Mouse (Mus musculus): ENCODE data around the gene Clic1. TPM values are rescaled to one million over a fixed set of nuclear protein-coding genes. Genes with fewer than 3 reads are reported as not detected.
A peak's percentile ranks its signal among the peaks of the same experiment; 100 is the strongest.

Clic1 gene
- polyA plus RNA-seq, 1 experiment: 321 TPM

GRCm38 (mm10) chr17:35052271-35052798, 2.6 kb downstream of the Clic1 start:
- Histone ChIP-seq H3K27ac (ENCODE audit: control insufficient read depth, insufficient read depth, low read length) (peak overlapping the region; percentile 86; the same call in 1 of the 2 replicates), H3K36me3 (ENCODE audit: control insufficient read depth, insufficient read depth, low read length) (peaks cover 42% of the 10 kb centered on the region), H3K4me1 (replicated peaks; ENCODE audit: control insufficient read depth, insufficient read depth, low read length) (peaks cover 32% of the 10 kb centered on the region), H3K4me3 (ENCODE audit: control insufficient read depth, insufficient read depth, low read length) (no peak overlapping the region), H3K27me3 (ENCODE audit: control insufficient read depth, insufficient read depth, low read length) (no peaks in the 10 kb centered on the region)
- 91% methylated on average over 12 of the region's 12 CpGs for WGBS
- TF ChIP-seq CTCF (IDR thresholded peaks at IDR 0.05; ENCODE audit: borderline replicate concordance, control insufficient read depth, extremely low read depth, insufficient read depth, low read length, poor library complexity) (no peak), POLR2A (IDR thresholded peaks at IDR 0.05; ENCODE audit: control insufficient read depth, extremely low read depth, insufficient read depth, low read length, poor library complexity) (no peak)
- DNase-seq: no peak

- no peak for DNase-seq
- no peak for TF ChIP-seq CTCF (IDR thresholded peaks at IDR 0.05; ENCODE audit: borderline replicate concordance, control insufficient read depth, extremely low read depth, insufficient read depth, low read length, poor library complexity)
- no peak for TF ChIP-seq POLR2A (IDR thresholded peaks at IDR 0.05; ENCODE audit: control insufficient read depth, extremely low read depth, insufficient read depth, low read length, poor library complexity)
Observed at GRCm38 (mm10) chr17:35055691-35056495, 6.1 kb downstream of the Clic1 start.

GRCm38 (mm10) chr17:35057090-35057489, 7.3 kb downstream of the Clic1 start:
- no peak overlapping the region for H3K4me3 ChIP-seq (ENCODE audit: control insufficient read depth, insufficient read depth, low read length)
- DNase-seq: no peak
- H3K36me3 ChIP-seq (ENCODE audit: control insufficient read depth, insufficient read depth, low read length): peaks cover 55% of the 10 kb centered on the region
- no peaks in the 10 kb centered on the region for H3K27me3 ChIP-seq (ENCODE audit: control insufficient read depth, insufficient read depth, low read length)
- 29% methylated on average over 3 of the region's 3 CpGs for WGBS
- no peak overlapping the region for H3K27ac ChIP-seq (ENCODE audit: control insufficient read depth, insufficient read depth, low read length)
- TF ChIP-seq CTCF (IDR thresholded peaks at IDR 0.05; ENCODE audit: borderline replicate concordance, control insufficient read depth, extremely low read depth, insufficient read depth, low read length, poor library complexity): no peak
- TF ChIP-seq POLR2A (IDR thresholded peaks at IDR 0.05; ENCODE audit: control insufficient read depth, extremely low read depth, insufficient read depth, low read length, poor library complexity): no peak
- peaks cover 22% of the 10 kb centered on the region for H3K4me1 ChIP-seq (replicated peaks; ENCODE audit: control insufficient read depth, insufficient read depth, low read length)

More at GRCm38 (mm10) chr17:35055691-35056495, 6.1 kb downstream of the Clic1 start:
- Histone ChIP-seq H3K27me3 (ENCODE audit: control insufficient read depth, insufficient read depth, low read length) (no peaks in the 10 kb centered on the region), H3K27ac (ENCODE audit: control insufficient read depth, insufficient read depth, low read length) (no peak overlapping the region), H3K4me1 (replicated peaks; ENCODE audit: control insufficient read depth, insufficient read depth, low read length) (peaks cover 25% of the 10 kb centered on the region), H3K4me3 (ENCODE audit: control insufficient read depth, insufficient read depth, low read length) (no peak overlapping the region), H3K36me3 (ENCODE audit: control insufficient read depth, insufficient read depth, low read length) (peaks cover 55% of the 10 kb centered on the region)
- 96% methylated on average over 7 of the region's 7 CpGs for WGBS

- no peak overlapping the region for H3K4me3 ChIP-seq (ENCODE audit: control insufficient read depth, insufficient read depth, low read length)
- peaks cover 12% of the 10 kb centered on the region for H3K4me1 ChIP-seq (replicated peaks; ENCODE audit: control insufficient read depth, insufficient read depth, low read length)
- H3K27ac ChIP-seq (ENCODE audit: control insufficient read depth, insufficient read depth, low read length): no peak overlapping the region
Observed at GRCm38 (mm10) chr17:35058316-35058715, 8.6 kb downstream of the Clic1 start.

GRCm38 (mm10) chr17:35058911-35059892, 9.4 kb downstream of the Clic1 start, which contains the start of gene Ddah2:
TSS of gene Ddah2 (plus strand) at chr17:35059035.
- Histone ChIP-seq H3K36me3 (ENCODE audit: control insufficient read depth, insufficient read depth, low read length) (peaks cover 36% of the 10 kb centered on the region), H3K27me3 (ENCODE audit: control insufficient read depth, insufficient read depth, low read length) (no peaks in the 10 kb centered on the region; the same call in 1 of the 2 replicates), H3K4me3 (ENCODE audit: control insufficient read depth, insufficient read depth, low read length) (peak within 1 kb of the TSS; percentile 71), H3K27ac (ENCODE audit: control insufficient read depth, insufficient read depth, low read length) (peak within 1 kb of the TSS; percentile 6; the same call in 1 of the 2 replicates), H3K4me1 (replicated peaks; ENCODE audit: control insufficient read depth, insufficient read depth, low read length) (peaks cover 12% of the 10 kb centered on the region)
- TF ChIP-seq CTCF (IDR thresholded peaks at IDR 0.05; ENCODE audit: borderline replicate concordance, control insufficient read depth, extremely low read depth, insufficient read depth, low read length, poor library complexity) (peak; percentile 97), POLR2A (IDR thresholded peaks at IDR 0.05; ENCODE audit: control insufficient read depth, extremely low read depth, insufficient read depth, low read length, poor library complexity) (0 out of 2 replicates have a peak, but pooled peaks have one; percentile 47)
- peak; percentile 93 for DNase-seq
- WGBS: 1% methylated on average over 57 of the region's 57 CpGs

More at GRCm38 (mm10) chr17:35058316-35058715, 8.6 kb downstream of the Clic1 start:
- no peaks in the 10 kb centered on the region for H3K27me3 ChIP-seq (ENCODE audit: control insufficient read depth, insufficient read depth, low read length)
- 88% methylated on average over 9 of the region's 9 CpGs for WGBS
- TF ChIP-seq CTCF (IDR thresholded peaks at IDR 0.05; ENCODE audit: borderline replicate concordance, control insufficient read depth, extremely low read depth, insufficient read depth, low read length, poor library complexity) (no peak), POLR2A (IDR thresholded peaks at IDR 0.05; ENCODE audit: control insufficient read depth, extremely low read depth, insufficient read depth, low read length, poor library complexity) (no peak)
- H3K36me3 ChIP-seq (ENCODE audit: control insufficient read depth, insufficient read depth, low read length): peaks cover 45% of the 10 kb centered on the region
- no peak for DNase-seq
